Mouse (Mus musculus) thymus, postnatal 36 days (tissue): Measurements from ENCODE around the gene Ank.
"Not testable (repeated sequence)": the region's sequence is repeated elsewhere in the genome, so short reads cannot be mapped to it uniquely, and the experiment has no call there.

Source experiments
- DNase-seq, 2 experiments: peaks; one replicate each; pipeline ENCODE4 v3.0.0; 2022; ENCODE audit warnings: mixed read lengths in 2 of 2

The Ank gene

GRCm38 (mm10) chr15:27467641-27468040 is 1.2 kb downstream of the Ank start:
- DNase-seq: no peak

GRCm38 (mm10) chr15:27468822-27469488 is 2.5 kb downstream of the Ank start:
- no peak for DNase-seq

GRCm38 (mm10) chr15:27470346-27470745 is 3.9 kb downstream of the Ank start:
- DNase-seq: not testable (repeated sequence)

GRCm38 (mm10) chr15:27472315-27472714 is 5.8 kb downstream of the Ank start:
- no peak for DNase-seq

GRCm38 (mm10) chr15:27475988-27476387 is 9.5 kb downstream of the Ank start:
- DNase-seq: no peak

GRCm38 (mm10) chr15:27476671-27477070 is 10.2 kb downstream of the Ank start:
- no peak for DNase-seq

GRCm38 (mm10) chr15:27477159-27477558 is 10.7 kb downstream of the Ank start:
- DNase-seq: no peak

- no peak for DNase-seq
These were observed 11.2 kb downstream of the Ank start for GRCm38 (mm10) chr15:27477630-27478029.

GRCm38 (mm10) chr15:27480333-27481015 is 14.0 kb downstream of the Ank start:
- DNase-seq: no peak

GRCm38 (mm10) chr15:27481956-27482355 is 15.5 kb downstream of the Ank start:
- DNase-seq: no peak

GRCm38 (mm10) chr15:27483183-27483582 is 16.7 kb downstream of the Ank start:
- DNase-seq: no peak

GRCm38 (mm10) chr15:27485567-27486278 is 19.2 kb downstream of the Ank start:
- no peak for DNase-seq

GRCm38 (mm10) chr15:27486279-27486618 is 19.8 kb downstream of the Ank start:
- no peak for DNase-seq

GRCm38 (mm10) chr15:27487059-27487458 is 20.6 kb downstream of the Ank start:
- DNase-seq: no peak

- no peak for DNase-seq
These were observed 21.6 kb downstream of the Ank start for GRCm38 (mm10) chr15:27488042-27488441.

- no peak for DNase-seq
These were observed 24.2 kb downstream of the Ank start for GRCm38 (mm10) chr15:27490676-27491075.

- no peak for DNase-seq
These were observed 25.1 kb downstream of the Ank start for GRCm38 (mm10) chr15:27491425-27492070.

- DNase-seq: no peak
These were observed 25.7 kb downstream of the Ank start for GRCm38 (mm10) chr15:27492156-27492555.

GRCm38 (mm10) chr15:27492734-27493133 is 26.3 kb downstream of the Ank start:
- no peak for DNase-seq

GRCm38 (mm10) chr15:27493516-27493915 is 27.0 kb downstream of the Ank start:
- DNase-seq: no peak

GRCm38 (mm10) chr15:27495981-27496401 is 29.5 kb downstream of the Ank start:
- DNase-seq: no peak

- DNase-seq: no peak
These were observed 30.3 kb downstream of the Ank start for GRCm38 (mm10) chr15:27496596-27497299.
